Mouse (Mus musculus) ES-E14 (cell line): ENCODE data around the gene Crmp1.

Experiments
- CHD2 ChIP-seq: IDR thresholded peaks from 2 replicates; pipeline ENCODE4 v1.6.1; 2014; ENCODE audit warnings: mild to moderate bottlenecking, low read depth, low read length, inconsistent platforms
- ZC3H11A ChIP-seq: IDR thresholded peaks from 2 replicates; pipeline ENCODE4 v1.6.1; 2012; ENCODE audit warnings: low read depth, mild to moderate bottlenecking, inconsistent platforms, low read length, borderline replicate concordance
- ZNF384 ChIP-seq: IDR thresholded peaks from 2 replicates; pipeline ENCODE4 v1.6.1; 2012; ENCODE audit warnings: low read depth, low read length, inconsistent platforms

GRCm38 (mm10) chr5:37247456-37247855 is 5.7 kb downstream of the Crmp1 start:
- TF ChIP-seq ZC3H11A (no peak), ZNF384 (no peak), CHD2 (no peak)
